Mouse (Mus musculus) liver, embryonic 16.5 days (tissue): ENCODE measurements around the gene Prmt9. TPM values are rescaled to one million over a fixed set of nuclear protein-coding genes. Genes with fewer than 3 reads are reported as not detected.
A peak's percentile ranks its signal among the peaks of the same experiment; 100 is the strongest.

Experiments
- ATAC-seq: fragments of 200-750 bp; cut with Nextera tagmentation; 2 replicates; pipeline ENCODE4 v1.8.0; 2017; ENCODE audit warnings: low read depth, mild to moderate bottlenecking, moderate number of reproducible peaks, moderate library complexity
- H3K27ac ChIP-seq: fragments of 300-500 bp; sonication (generic); 2 replicates; pipeline ENCODE4 v1.5.1; 2014; ENCODE audit warnings: mild to moderate bottlenecking, low read length
- H3K27me3 ChIP-seq: fragments of 300-500 bp; sonication (generic); 2 replicates; pipeline ENCODE4 v1.6.1; 2014; ENCODE audit warnings: low read depth, low read length, mixed read lengths; ENCODE audit not compliant: control insufficient read depth, insufficient read depth
- H3K36me3 ChIP-seq: fragments of 300-500 bp; sonication (generic); 2 replicates; pipeline ENCODE4 v1.6.1; 2014; ENCODE audit warnings: mild to moderate bottlenecking; ENCODE audit not compliant: control insufficient read depth, insufficient read depth
- H3K4me1 ChIP-seq: fragments of 300-500 bp; sonication (generic); 2 replicates; pipeline ENCODE4 v1.6.1; 2014; ENCODE audit warnings: low read depth, low read length, mixed read lengths; ENCODE audit not compliant: control insufficient read depth
- H3K4me2 ChIP-seq: fragments of 300-500 bp; sonication (generic); 2 replicates; pipeline ENCODE4 v1.6.1; 2014; ENCODE audit warnings: low read depth, low read length, mixed read lengths
- H3K4me3 ChIP-seq: fragments of 300-500 bp; sonication (generic); 2 replicates; pipeline ENCODE4 v1.5.1; 2014; ENCODE audit warnings: low read depth, mild to moderate bottlenecking, low read length
- H3K9ac ChIP-seq: fragments of 300-500 bp; sonication (generic); 2 replicates; pipeline ENCODE4 v1.6.1; 2014; ENCODE audit warnings: low read depth, low read length
- H3K9me3 ChIP-seq: fragments of 300-500 bp; sonication (generic); replicated peaks from 2 replicates; pipeline ENCODE4 v1.6.1; 2016; ENCODE audit warnings: low read length; ENCODE audit not compliant: control insufficient read depth
- WGBS: fragments of 180-500 bp; shearing (Covaris S2); extraction: QIAGEN DNeasy Blood & Tissue Kit; methylation state at CpG from one replicate; pipeline ENCODE4 v1.1.7; 2014; ENCODE audit not compliant: insufficient replicate concordance; 5-methylcytosine and 5-hydroxymethylcytosine counted together
- polyA plus RNA-seq: library from polyadenylated mRNA; unstranded; fragments of >200 nt; fragmentation: Nextera tagmentation; extraction: Ambion mirVana; gene quantifications from 2 replicates; pipeline ENCODE4 v1.2.1, GENCODE M21; 2015

Prmt9 gene
- polyA plus RNA-seq = 7.2 and 7.3 TPM in 2 replicates

DNA sequence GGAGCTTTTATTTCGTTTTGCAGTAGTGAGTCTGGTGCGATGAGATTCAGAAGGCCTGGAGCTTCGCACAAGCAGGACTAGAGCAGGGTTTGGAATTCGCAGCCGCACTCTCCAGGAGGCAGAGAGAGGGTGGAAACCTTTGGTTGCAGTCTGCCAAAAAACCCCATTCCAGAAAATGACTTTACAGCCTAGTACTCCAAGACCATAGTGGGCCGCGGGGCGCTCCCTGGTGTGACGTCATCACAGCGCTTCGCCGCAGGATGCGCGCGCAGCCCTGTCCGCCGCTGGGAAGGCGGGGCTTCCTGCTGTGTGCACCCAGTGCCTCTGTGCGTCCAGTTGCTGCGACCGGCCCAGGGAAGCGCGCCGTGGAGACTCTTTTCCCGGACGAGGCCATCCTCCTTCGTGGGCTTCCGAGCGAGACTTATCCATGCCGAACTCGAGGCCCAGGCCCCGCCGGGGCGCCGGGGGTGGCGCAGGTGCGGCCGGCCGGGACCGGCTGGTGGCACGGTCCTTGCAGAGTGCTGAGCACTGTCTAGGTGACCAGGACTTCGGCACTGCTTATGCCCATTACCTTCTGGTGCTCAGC, at the start of gene Prmt9:
Gene Prmt9 (plus strand): TSS at position 277 of the 586 bp plus-strand sequence.
- H3K9ac ChIP-seq = peak within 1 kb of the TSS; percentile 93
- peaks cover 4% of the 10 kb centered on the region for H3K4me1 ChIP-seq
- ATAC-seq = peak; percentile 93
- H3K27ac ChIP-seq = peak within 1 kb of the TSS; percentile 86
- peak within 1 kb of the TSS; percentile 93 for H3K4me3 ChIP-seq
- H3K9me3 ChIP-seq = no peaks in the 10 kb centered on the region
- 4% methylated on average over 42 of the region's 42 CpGs for WGBS
- H3K4me2 ChIP-seq = peak within 1 kb of the TSS; percentile 88
- peaks cover 12% of the 10 kb centered on the region for H3K36me3 ChIP-seq
- H3K27me3 ChIP-seq = no peaks in the 10 kb centered on the region

DNA sequence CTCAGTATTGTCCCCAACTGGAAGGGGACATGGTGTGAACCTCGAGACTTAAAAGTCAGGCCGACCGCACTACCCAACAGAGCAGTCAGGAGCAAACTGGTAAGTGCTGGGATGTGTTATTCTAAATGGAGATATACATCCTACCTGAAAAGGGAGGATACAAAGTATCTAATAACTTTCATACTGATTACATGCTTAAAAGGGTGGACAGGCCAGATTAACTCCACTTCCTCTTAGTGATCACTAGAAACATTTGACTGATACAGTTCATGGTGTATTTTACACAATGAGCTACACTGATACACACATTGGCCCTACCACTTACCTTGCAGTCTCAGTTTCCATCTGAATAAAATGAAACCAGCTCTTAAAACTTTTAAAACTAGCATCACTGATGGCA, 48.9 kb upstream of the Prmt9 start:
- Histone ChIP-seq H3K9me3 (no peaks in the 10 kb centered on the region), H3K27ac (no peak overlapping the region), H3K9ac (no peak overlapping the region), H3K36me3 (no peaks in the 10 kb centered on the region), H3K4me1 (no peaks in the 10 kb centered on the region; the same call in 1 of the 2 replicates), H3K27me3 (no peaks in the 10 kb centered on the region), H3K4me3 (no peak overlapping the region), H3K4me2 (no peak overlapping the region)
- 79% methylated on average over 3 of the region's 3 CpGs for WGBS
- ATAC-seq = no peak

DNA sequence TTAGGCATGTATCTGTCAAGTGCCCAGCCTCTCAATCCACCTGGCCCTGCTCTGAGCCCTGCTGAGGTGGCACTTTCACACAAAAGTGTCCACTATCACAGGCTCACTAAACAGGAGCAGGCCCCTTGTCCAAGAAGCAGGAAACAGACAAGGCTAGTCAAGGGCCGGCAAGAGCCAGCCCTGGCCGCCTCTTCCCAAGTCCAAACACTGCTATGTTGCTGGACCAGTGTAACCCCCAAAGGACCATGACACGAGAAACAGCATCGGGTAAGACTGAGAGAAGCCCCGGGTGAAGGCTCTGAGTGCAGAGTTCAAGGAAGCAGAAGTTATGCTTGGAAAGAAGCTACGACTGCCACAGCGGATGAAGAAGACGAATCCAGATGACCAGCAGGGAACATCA, 48.1 kb upstream of the Prmt9 start:
- WGBS = 70% methylated on average over 8 of the region's 8 CpGs
- no peaks in the 10 kb centered on the region for H3K36me3 ChIP-seq
- no peaks in the 10 kb centered on the region for H3K9me3 ChIP-seq
- H3K4me2 ChIP-seq = no peak overlapping the region
- no peaks in the 10 kb centered on the region; the same call in 1 of the 2 replicates for H3K4me1 ChIP-seq
- no peaks in the 10 kb centered on the region for H3K27me3 ChIP-seq
- no peak overlapping the region for H3K4me3 ChIP-seq
- no peak for ATAC-seq
- H3K9ac ChIP-seq = no peak overlapping the region
- no peak overlapping the region for H3K27ac ChIP-seq

- no peak overlapping the region for H3K4me3 ChIP-seq
- ATAC-seq = no peak
- WGBS = 70% methylated on average over 6 of the region's 6 CpGs
- H3K27me3 ChIP-seq = no peaks in the 10 kb centered on the region
- H3K9ac ChIP-seq = no peak overlapping the region
- no peaks in the 10 kb centered on the region; the same call in 1 of the 2 replicates for H3K4me1 ChIP-seq
- no peak overlapping the region for H3K4me2 ChIP-seq
- H3K9me3 ChIP-seq = no peaks in the 10 kb centered on the region
- H3K27ac ChIP-seq = no peak overlapping the region
- no peaks in the 10 kb centered on the region for H3K36me3 ChIP-seq
Measured at GRCm38 (mm10) chr8:77502547-77502946, 46.6 kb upstream of the Prmt9 start.

DNA sequence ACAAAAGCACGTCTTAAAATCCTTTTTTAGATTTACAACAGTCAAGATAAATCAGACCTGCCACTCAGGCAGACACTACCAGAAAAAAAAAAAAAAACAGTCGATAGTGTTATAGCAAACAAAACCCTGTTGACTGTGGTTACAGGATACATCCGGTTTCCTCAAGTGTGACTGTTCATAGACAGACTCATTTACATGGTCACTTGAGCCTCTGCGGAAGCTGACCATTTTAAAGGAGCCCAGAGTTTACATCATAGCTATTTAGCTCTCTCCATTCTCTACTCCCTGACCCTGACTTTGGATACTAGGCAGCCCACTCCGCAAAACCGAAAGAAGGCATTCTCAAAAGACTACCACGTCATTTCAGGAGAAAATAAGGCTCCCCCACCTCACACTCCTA, 42.7 kb upstream of the Prmt9 start:
- Histone ChIP-seq H3K9me3 (no peaks in the 10 kb centered on the region), H3K9ac (no peak overlapping the region), H3K4me3 (no peak overlapping the region), H3K36me3 (no peaks in the 10 kb centered on the region), H3K27me3 (no peaks in the 10 kb centered on the region), H3K27ac (no peak overlapping the region), H3K4me1 (no peaks in the 10 kb centered on the region; the same call in 1 of the 2 replicates), H3K4me2 (no peak overlapping the region)
- 56% methylated on average over 7 of the region's 7 CpGs for WGBS
- ATAC-seq = peak; percentile 32; the same call in 1 of the 2 replicates

DNA sequence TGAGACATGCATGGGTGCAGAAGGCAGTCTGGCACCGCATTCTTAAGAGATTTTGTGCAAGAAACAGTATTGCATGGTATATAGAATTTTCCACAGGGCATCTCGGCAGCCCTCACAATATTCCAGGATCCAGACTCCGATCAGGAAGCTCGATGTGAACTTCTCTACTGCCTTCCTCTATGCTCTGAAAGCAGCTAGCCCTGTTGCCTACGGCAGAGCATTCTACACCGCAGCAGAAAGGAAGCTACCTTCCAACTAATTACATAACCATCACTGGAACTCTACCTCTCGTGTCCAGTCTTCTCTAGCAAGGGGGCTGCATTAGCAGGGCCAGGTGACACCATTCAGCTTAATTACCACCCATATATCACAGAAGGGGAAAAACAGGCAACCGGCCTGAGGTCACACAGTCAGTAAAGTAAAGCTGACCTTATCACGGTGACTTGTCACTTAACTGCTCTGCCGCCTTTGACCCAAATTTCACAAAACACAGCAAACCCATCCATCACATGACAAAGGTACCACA, 41.6 kb upstream of the Prmt9 start:
- H3K27ac ChIP-seq = no peak overlapping the region
- H3K4me2 ChIP-seq = no peak overlapping the region
- H3K4me3 ChIP-seq = no peak overlapping the region
- H3K36me3 ChIP-seq = no peaks in the 10 kb centered on the region
- no peak for ATAC-seq
- H3K9me3 ChIP-seq = no peaks in the 10 kb centered on the region
- no peaks in the 10 kb centered on the region for H3K27me3 ChIP-seq
- H3K9ac ChIP-seq = no peak overlapping the region
- H3K4me1 ChIP-seq = no peaks in the 10 kb centered on the region; the same call in 1 of the 2 replicates
- 59% methylated on average over 10 of the region's 10 CpGs for WGBS

GRCm38 (mm10) chr8:77509044-77509443, 40.2 kb upstream of the Prmt9 start:
- no peak overlapping the region for H3K4me2 ChIP-seq
- H3K36me3 ChIP-seq = no peaks in the 10 kb centered on the region
- ATAC-seq = no peak
- no peak overlapping the region for H3K27ac ChIP-seq
- 27% methylated on average over 7 of the region's 7 CpGs for WGBS
- no peaks in the 10 kb centered on the region for H3K9me3 ChIP-seq
- no peak overlapping the region for H3K9ac ChIP-seq
- no peaks in the 10 kb centered on the region; the same call in 1 of the 2 replicates for H3K4me1 ChIP-seq
- no peaks in the 10 kb centered on the region for H3K27me3 ChIP-seq
- H3K4me3 ChIP-seq = no peak overlapping the region

DNA sequence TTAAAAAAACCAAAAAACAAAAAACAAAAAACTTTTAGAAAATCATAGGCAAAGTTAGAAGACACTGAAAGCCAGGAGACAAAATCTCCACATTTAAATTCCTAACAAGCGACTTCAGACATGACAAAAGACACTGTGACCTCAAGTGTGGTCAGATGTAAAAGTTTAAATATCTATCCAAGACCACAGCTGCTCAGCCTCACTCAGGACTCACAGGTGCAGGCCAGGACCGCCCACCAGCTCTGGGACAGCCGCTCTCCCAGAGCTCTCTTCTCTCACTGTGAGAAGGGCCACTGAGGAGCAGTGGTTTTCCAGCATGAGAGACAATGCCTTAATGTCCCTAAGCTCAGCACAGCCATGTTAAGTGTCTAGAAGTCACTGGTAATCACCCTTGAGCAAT, 38.8 kb upstream of the Prmt9 start:
- Histone ChIP-seq H3K27ac (no peak overlapping the region), H3K36me3 (no peaks in the 10 kb centered on the region), H3K9me3 (no peaks in the 10 kb centered on the region), H3K4me2 (no peak overlapping the region), H3K27me3 (no peaks in the 10 kb centered on the region), H3K9ac (no peak overlapping the region), H3K4me1 (no peaks in the 10 kb centered on the region; the same call in 1 of the 2 replicates), H3K4me3 (no peak overlapping the region)
- 60% methylated on average over 3 of the region's 3 CpGs for WGBS
- no peak for ATAC-seq

GRCm38 (mm10) chr8:77511750-77512493, 37.3 kb upstream of the Prmt9 start:
- H3K9ac ChIP-seq = no peak overlapping the region
- 76% methylated on average over 13 of the region's 13 CpGs for WGBS
- H3K4me2 ChIP-seq = no peak overlapping the region
- H3K9me3 ChIP-seq = no peaks in the 10 kb centered on the region
- no peaks in the 10 kb centered on the region for H3K27me3 ChIP-seq
- H3K4me3 ChIP-seq = no peak overlapping the region
- no peak overlapping the region for H3K27ac ChIP-seq
- H3K36me3 ChIP-seq = no peaks in the 10 kb centered on the region
- ATAC-seq = no peak
- H3K4me1 ChIP-seq = peaks cover 2% of the 10 kb centered on the region; the same call in 1 of the 2 replicates
